Mouse (Mus musculus) lung, postnatal 14 days (tissue): ENCODE measurements around the gene Scn4b.
A peak's percentile ranks its signal among the peaks of the same experiment; 100 is the strongest.

ENCODE experiments used
- DNase-seq: peaks from one replicate; pipeline ENCODE4 v3.0.0; 2021

Scn4b gene

GRCm38 (mm10) chr9:45138191-45139032 is at the start of gene Scn4b:
TSS of gene Scn4b (plus strand) at chr9:45138395.
- peak; percentile 39 for DNase-seq

DNA sequence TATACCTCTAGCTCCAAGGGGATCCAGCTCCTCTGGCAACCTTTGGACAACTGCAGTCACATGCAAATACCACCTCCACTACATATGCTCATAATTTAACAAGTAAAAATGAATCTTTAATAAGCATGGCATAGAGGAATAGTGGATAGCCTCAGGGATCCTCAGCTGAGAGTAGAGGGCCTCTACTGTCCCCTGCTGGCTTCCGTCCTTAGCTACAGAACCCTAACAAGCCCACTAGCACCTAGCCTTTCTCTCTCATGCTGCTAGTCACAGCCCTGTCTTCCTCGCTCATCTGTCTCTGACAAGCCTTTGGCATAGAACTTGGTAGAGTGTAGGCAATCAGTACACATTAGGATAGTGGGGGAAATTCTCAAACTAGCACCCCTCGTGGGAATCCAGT is 47.4 kb upstream of the Scn4b start:
- DNase-seq: no peak

DNA sequence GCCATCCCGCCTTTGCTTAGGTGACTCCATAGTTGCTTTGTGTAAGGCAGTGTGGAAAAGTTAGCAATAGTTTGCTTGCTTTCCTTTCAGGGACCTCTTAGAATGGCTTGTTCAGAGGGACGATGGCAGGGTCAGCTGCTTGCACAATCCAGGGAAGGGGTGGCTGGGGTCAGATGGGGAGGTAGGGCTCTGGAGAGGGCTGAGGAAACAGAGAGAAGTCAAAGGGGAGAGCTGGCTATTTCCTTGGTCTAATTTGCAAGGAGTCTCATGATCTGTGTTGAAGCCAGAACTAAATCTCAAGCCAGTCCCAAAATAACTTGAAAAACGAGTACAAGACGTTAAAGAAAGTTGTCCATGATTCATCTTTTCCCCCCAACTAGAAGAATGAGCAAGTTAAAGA is 45.6 kb upstream of the Scn4b start:
- DNase-seq: peak; percentile 19

- peak; percentile 37 for DNase-seq
Measured at GRCm38 (mm10) chr9:45095149-45095937, 42.9 kb upstream of the Scn4b start.

GRCm38 (mm10) chr9:45097877-45098276 is 40.3 kb upstream of the Scn4b start:
- DNase-seq: no peak

DNA sequence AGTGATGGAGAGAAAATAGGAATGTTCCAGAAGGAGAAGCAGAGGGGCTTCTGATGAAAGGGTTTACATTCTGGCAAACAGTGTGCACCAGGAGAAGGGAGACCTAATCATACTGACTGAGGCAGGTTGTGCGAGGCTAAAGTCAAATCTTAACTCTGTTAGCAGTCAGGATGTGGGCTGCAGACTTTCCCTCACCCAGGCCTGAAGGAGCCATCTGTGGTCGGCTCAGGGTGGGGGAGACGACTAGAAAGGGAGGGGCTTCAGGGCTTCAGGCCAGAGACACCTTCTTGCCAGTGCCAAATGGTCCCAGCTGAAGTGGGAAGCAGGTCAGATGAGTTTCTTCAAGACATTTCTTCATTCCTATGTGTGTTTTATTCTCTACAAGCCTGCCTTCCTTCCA is 39.8 kb upstream of the Scn4b start:
- DNase-seq: no peak

DNA sequence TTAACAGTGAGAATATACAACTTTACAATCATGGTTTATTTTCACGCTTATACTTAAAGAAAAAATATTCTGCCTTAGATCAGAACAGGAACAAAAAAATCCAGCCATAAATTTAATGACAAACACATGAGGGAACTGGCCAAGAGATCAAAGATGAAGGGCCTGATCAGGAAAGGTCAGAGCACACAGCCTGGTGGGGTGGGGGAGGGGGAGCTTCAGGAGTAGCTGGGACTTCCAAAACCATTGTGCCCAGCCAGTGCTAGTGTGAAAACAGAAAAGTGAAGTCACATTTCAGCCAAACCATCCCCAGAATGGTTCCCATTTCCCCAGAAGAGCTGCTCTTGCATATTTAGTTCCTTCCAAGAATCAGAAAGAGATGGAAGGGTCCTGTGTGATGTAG is 35.7 kb upstream of the Scn4b start:
- no peak for DNase-seq

DNA sequence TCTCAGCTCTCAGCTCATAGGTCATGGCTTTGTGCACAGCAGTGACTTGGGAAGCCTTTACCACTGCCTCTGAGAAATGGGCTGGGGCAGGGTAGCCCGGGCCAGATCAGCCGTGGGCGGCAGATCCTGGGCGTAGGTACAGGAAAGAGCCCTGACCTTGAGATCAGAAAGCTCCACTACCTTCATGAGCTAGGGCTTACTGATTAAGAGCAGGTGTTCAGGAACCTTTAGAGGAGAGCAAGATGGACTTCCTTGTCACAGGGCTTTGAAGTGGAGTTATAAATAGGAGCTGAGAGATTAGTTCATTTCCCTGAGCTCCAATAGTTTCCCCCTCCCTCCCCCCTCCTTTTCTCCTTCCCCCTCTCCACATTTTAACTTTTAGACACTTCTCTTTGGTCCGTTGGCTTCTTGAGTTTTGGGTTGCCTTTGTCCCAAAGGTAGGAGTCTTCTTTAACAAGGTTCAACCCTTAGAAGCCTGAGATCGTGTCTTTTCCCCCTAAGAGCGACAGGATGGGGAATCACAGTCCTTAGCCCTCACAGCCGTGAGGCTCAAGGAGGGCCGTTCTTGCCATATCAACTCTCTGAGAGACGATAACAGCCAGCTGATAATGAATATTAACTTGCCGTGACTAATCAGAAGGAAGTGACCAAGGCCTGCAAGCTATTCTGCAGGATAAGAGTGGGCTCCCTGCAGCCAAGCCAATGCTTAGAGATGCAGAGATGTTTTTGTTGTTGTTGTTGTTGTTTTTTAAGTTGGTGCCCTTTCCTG is 34.8 kb upstream of the Scn4b start:
- no peak for DNase-seq

DNA sequence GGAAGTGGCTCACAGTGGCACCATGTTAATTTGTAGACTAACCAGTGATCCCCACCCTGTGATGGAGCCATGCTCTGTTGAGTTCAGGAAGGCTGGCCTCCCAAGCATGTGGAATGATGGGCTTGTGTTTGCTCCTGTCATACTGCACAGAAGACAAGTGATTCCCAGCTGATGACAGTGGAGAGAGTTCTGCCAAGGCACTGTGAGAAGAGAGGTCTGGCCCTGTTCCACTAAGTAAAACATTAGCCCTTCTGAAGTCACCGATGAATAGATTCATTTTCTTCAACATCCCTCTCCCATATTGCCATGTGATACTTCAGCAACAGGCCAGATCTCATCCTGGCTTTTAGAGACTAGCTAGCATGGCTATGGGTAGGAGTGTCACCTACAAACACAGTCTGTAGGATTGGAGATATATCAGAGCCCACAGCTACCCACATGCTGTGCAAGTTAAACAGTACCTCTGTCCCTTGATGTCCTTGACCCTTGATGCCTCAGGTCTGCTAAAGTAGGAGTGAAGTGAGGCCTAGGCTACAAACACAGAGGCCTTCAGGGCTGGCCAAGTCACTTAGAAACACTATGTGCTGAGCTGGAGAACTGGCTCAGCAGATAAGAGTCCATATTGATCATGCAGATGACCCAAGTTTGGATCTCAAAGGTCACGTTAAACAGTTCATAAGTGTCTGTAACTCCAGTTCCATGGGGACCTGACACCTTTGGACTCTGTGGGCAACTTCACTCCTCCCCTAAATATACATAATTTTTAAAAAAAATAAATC is 32.4 kb upstream of the Scn4b start:
- DNase-seq: no peak

DNA sequence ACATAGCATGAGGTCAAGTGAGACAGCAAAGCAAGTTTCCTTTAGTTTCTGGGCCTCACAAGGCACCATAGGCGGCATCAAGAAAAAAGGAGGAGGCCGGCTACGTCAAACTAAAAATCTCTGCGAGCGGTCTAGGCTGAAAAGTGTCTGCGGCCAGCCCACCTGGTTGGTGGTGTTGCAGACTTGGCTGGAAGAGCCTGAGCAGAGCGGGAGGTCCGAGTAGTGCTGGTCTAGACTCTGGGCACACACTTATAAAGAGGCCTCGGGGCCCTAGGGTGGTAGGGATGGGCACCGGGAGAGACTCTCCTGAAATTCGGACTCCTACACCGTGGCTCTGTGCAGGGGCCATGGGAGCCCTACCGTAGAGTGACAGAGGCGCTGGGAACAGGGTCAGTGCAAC is 22.5 kb upstream of the Scn4b start:
- no peak for DNase-seq

GRCm38 (mm10) chr9:45116819-45117218 is 21.4 kb upstream of the Scn4b start:
- DNase-seq: no peak

- DNase-seq: no peak
Measured at GRCm38 (mm10) chr9:45117741-45118431, 20.3 kb upstream of the Scn4b start, which contains the start of gene Scn2b. TSS of gene Scn2b (plus strand) at chr9:45117782.

GRCm38 (mm10) chr9:45118552-45118951 is 19.6 kb upstream of the Scn4b start:
- no peak for DNase-seq

GRCm38 (mm10) chr9:45119316-45119953 is 18.8 kb upstream of the Scn4b start:
- DNase-seq: no peak

- DNase-seq: no peak
Measured at GRCm38 (mm10) chr9:45119954-45120530, 18.2 kb upstream of the Scn4b start.

- DNase-seq: no peak
Measured at GRCm38 (mm10) chr9:45120567-45120966, 17.6 kb upstream of the Scn4b start.

- DNase-seq: no peak
Measured at GRCm38 (mm10) chr9:45121001-45121400, 17.2 kb upstream of the Scn4b start.

GRCm38 (mm10) chr9:45121769-45122168 is 16.4 kb upstream of the Scn4b start:
- peak; percentile 81 for DNase-seq

DNA sequence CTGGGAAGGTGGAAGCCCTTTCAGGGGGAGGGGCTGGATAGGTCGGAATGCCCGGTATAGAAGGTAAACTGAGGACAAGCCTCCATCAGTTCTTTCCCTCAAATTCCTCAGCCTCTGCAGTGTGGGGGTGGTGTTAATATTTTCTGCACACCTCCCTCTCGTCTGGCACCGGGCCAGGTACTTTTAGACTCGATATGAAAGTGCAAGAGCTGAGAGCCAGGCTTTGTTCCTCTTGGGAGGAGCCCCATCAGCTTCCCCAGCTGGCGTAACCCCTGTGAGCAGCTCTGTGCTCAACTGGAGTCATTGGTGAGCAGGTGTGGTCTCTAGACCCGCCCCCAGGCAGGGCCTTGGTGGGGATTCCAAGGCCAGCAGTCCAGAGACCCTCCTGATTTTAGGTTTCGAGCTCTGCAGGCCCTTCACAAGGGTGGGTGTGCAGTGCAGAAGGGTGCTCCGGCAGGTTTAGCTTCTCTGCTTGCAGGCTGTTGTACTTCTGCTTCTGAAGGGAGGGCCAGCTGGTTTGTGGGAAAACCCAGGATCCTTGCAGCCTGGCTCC is 15.9 kb upstream of the Scn4b start:
- DNase-seq: peak; percentile 57

DNA sequence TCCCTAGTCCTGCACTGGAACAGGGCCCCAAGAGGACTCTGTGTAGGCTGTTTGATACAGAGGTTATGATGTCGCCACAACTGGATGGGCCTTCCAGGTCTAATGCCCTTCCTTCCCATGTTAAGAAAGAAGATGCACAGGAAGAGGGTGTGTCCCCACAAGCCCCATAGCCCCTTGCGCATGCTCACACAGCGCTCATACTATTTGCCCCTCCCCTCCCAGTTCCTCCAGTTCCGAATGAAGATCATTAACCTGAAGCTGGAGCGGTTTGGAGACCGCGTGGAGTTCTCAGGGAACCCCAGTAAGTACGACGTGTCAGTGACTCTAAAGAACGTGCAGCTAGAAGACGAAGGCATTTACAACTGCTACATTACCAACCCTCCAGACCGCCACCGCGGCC is 13.0 kb upstream of the Scn4b start:
- DNase-seq: no peak

DNA sequence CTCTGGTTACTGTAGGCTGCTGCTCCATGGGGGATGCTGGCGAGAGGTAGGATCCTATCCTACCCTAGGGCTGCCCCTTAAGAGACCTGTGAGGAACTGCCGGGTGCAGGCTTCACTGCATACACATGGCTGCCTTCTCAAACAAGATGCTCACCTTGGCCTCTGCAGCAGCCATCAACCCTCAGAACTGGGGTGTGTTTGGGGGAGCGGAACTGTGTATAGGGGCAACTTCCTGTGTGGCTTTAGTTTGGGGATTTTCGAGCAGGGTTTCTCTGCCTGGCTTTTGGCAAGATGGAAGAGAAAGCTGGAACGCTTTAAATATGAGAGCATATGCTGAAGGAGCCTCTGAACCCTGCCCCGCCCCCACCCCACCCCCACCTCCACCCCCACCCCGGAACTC is 11.3 kb upstream of the Scn4b start:
- DNase-seq: no peak
